Mouse (Mus musculus): ENCODE measurements around the gene Kcnh6.

Gene Kcnh6

DNA sequence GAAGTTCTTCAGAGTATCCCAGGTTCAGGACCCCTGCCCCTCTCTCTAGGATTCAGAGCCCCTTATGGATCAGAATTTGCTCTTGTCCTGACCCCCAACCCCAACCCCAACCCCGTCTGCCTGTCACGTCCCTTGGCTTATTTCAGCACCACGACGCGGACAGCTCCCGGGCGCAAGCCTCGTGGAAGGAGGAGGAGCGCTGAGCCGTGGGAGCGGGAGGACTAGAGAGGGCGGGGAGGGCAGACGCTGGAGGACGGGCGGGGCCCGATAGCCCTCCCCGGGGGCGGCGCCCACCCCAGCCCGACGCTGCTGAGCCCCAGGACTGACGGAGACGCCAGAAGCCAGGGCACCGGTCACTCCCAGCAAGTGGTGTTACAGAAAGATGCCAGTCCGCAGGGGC is at the start of gene Kcnh6:
Kcnh6 (plus strand) TSS at position 304 of the 400 bp plus-strand sequence.
- DNase-seq (ENCODE audit: low spot score in 2 of 2): no peak

- no peak for DNase-seq (ENCODE audit: low spot score in 2 of 2)
These were observed 49.4 kb upstream of the Kcnh6 start for GRCm38 (mm10) chr11:105958566-105958965.

GRCm38 (mm10) chr11:105959355-105959754 is 48.6 kb upstream of the Kcnh6 start:
- no peak for DNase-seq (ENCODE audit: low spot score in 2 of 2)

GRCm38 (mm10) chr11:105964691-105965090 is 43.2 kb upstream of the Kcnh6 start:
- DNase-seq (ENCODE audit: low spot score in 2 of 2): no peak

- DNase-seq (ENCODE audit: low spot score in 2 of 2): no peak
These were observed 41.6 kb upstream of the Kcnh6 start for GRCm38 (mm10) chr11:105966288-105966687.

DNA sequence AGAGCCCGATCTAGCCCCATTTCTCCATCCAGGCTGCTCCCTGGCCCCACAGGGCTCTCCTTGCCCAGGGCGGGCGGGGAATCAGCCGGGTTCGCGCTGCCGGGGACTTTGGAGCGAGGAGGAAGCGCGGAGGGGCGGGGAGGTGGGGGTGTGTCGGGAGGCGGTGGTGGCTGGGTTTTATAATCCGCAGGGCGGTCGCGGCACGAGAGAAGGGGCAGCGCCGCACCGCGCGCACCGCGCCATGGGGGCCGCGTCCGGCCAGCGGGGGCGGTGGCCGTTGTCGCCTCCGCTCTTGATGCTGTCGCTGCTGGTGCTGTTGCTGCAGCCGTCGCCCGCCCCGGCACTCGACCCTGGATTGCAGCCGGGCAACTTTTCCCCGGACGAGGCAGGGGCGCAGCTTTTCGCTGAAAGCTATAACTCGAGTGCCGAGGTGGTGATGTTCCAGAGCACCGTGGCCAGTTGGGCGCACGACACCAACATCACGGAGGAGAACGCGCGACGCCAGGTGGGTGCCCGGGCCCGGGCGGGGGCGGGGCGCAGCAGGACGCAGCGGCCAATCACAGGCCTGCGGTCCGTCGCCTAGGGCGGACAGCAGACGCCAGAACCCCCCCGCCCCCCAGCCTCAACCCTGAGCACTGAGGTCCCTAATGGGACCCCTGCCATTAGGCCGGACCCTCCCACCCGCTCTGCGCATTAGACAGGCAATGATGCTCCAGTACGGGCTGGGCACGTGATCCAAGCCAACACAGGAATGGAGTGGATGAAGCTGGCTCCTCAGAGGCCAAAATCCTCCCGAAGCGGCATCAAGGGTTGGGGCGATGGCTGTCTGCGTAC is 40.0 kb upstream of the Kcnh6 start, which contains the start of gene Ace:
Ace (plus strand) TSS at position 205 of the 834 bp plus-strand sequence.
- DNase-seq (ENCODE audit: low spot score in 2 of 2): no peak

DNA sequence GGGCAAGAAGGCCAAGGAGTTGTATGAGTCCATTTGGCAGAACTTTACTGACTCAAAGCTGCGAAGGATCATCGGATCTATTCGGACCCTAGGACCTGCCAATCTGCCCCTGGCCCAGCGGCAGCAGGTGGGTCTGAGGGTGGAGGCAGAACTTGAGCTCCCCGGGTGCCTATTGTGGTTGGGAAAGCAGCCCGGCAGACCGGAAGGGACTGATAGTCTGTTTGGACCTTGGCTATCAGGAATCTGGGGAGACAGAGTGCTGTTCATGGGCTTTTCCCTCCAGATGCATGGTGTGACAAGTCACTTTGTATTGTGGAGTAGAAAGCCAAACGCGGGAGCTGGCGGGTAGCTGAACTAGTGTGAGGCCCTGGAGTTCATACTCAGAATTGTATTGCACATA is 39.0 kb upstream of the Kcnh6 start:
- no peak for DNase-seq (ENCODE audit: low spot score in 2 of 2)

DNA sequence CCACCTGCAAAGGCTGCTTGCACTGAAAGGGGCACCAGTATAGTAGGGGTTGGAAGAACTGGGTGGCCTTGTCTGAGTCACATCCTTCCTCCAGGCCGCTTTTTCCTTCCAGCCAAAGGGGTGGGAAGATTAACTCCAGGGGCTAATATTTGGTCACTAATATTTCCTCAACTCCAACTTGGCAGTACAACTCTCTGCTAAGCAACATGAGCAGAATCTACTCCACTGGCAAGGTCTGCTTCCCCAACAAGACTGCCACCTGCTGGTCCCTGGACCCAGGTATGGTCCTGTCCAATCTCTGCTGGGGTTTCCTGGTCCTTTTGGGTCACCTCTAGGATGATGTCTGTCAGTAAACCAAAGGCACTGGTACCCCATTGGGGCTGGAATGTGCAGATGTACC is 38.4 kb upstream of the Kcnh6 start:
- no peak for DNase-seq (ENCODE audit: low spot score in 2 of 2)

- DNase-seq (ENCODE audit: low spot score in 2 of 2): no peak
These were observed 33.3 kb upstream of the Kcnh6 start for GRCm38 (mm10) chr11:105974593-105974992.

DNA sequence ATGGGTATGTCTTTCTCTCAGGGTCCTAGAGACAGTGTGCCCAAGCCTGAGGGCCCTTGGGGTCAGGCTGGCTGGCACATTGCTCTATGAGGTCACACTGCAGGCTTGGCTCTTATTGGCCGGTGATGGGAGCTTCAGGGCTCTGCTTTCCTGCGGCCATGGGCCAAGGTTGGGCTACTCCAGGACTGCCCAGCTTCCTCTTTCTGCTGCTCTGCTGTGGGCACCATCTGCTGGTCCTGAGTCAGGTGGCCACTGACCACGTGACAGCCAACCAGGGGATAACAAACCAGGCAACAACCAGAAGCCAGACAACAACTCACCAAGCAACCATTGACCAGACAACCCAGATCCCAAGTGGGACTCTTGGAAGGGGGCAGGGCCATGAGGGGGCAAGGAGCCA is 32.9 kb upstream of the Kcnh6 start:
- no peak for DNase-seq (ENCODE audit: low spot score in 2 of 2)

GRCm38 (mm10) chr11:105975636-105976035 is 32.3 kb upstream of the Kcnh6 start:
- no peak for DNase-seq (ENCODE audit: low spot score in 2 of 2)

- no peak for DNase-seq (ENCODE audit: low spot score in 2 of 2)
These were observed 29.7 kb upstream of the Kcnh6 start for GRCm38 (mm10) chr11:105978232-105978631.

DNA sequence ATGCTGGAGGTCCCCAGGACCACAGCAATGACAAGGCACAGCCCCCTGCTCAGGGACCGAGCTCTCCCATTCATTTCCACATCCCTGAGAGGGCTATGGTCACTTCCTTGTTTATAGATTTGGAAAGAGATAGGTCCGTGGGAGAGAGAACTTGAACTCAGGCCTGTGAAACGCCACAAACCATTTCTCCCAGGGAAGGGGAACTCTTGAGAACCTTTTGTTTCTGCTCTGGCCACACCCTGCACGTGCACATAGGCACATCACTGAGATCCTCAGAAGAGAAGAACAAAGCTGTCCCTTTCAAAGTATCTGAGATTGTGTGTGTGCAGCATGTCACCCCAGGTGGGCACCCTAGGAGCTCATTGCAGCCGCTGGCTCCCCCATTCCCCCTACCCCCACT is 29.3 kb upstream of the Kcnh6 start:
- no peak for DNase-seq (ENCODE audit: low spot score in 2 of 2)

DNA sequence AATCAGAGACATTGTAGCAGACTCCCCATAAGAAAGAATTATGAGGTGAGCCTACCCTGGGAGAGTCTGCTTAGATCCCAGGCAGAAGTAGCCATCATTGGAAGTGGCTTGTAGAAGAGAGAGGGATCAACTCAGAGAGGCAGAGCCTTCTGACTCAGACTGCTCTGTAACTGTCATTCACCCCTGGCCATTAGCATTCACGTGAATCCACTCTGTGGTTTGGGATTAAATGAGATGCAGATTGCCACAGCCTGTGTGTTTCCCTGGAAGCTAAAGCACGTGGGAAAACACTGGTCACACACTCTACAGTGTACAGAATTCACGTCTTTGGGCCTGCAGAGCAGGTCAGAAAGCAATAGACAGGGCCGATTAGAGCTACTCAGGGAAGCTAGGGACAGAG is 23.5 kb upstream of the Kcnh6 start:
- DNase-seq (ENCODE audit: low spot score in 2 of 2): no peak

DNA sequence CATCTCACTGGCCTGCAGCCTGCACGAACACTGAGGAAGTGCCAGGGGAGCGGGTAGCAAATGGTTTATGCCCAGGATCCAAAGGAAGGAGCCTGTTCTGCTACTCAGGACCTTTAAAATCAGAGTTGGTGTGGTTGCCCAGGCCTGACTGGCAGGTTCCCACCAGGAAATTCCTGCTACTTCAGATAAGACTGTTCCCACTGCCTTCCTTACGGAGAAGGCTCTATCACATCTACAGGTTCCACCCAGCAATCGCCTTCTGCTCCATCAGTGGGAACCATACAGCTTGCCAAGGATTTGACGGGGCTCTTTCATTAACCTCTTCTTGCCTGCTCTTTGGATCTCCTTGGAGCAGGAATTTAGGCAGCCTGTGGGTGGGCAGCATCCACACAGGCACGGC is 20.5 kb upstream of the Kcnh6 start:
- no peak for DNase-seq (ENCODE audit: low spot score in 2 of 2)

- DNase-seq (ENCODE audit: low spot score in 2 of 2): no peak
These were observed 18.5 kb upstream of the Kcnh6 start for GRCm38 (mm10) chr11:105989446-105989845.

- no peak for DNase-seq (ENCODE audit: low spot score in 2 of 2)
These were observed 17.7 kb upstream of the Kcnh6 start for GRCm38 (mm10) chr11:105990231-105990630.

- DNase-seq (ENCODE audit: low spot score in 2 of 2): no peak
These were observed 13.5 kb upstream of the Kcnh6 start, which contains the start of gene Ace3 for GRCm38 (mm10) chr11:105994375-105994774. Gene Ace3, plus strand, starts transcription at chr11:105994675.

- no peak for DNase-seq (ENCODE audit: low spot score in 2 of 2)
These were observed 7.9 kb upstream of the Kcnh6 start for GRCm38 (mm10) chr11:106000062-106000461.

GRCm38 (mm10) chr11:106001718-106002117 is 6.2 kb upstream of the Kcnh6 start:
- no peak for DNase-seq (ENCODE audit: low spot score in 2 of 2)

GRCm38 (mm10) chr11:106004576-106004975 is 3.3 kb upstream of the Kcnh6 start:
- no peak for DNase-seq (ENCODE audit: low spot score in 2 of 2)

DNA sequence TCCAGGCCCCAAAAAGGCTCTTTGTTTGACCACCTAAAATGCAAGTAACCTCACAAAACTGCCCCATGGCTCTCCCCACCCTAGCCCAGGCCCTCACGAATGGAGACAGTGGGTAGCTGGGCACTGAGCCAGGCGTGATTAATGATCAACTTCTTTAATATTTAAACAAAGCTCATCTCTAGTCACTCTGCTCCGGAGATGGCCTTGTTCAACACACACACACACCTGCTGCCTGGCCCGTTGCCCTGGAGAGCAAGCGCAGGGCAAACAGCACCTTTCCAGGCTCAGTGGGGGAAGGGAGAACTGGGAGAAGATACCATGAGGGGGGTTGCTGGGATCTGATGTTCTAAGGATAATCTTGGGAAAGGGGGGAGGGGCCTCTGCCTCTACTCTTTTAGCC is 2.0 kb upstream of the Kcnh6 start:
- DNase-seq (ENCODE audit: low spot score in 2 of 2): no peak

GRCm38 (mm10) chr11:106012711-106013110 is 4.8 kb downstream of the Kcnh6 start:
- no peak for DNase-seq (ENCODE audit: low spot score in 2 of 2)
